8 mouse cellular contexts compared by ENCODE assay signal in the genomic region with DNA sequence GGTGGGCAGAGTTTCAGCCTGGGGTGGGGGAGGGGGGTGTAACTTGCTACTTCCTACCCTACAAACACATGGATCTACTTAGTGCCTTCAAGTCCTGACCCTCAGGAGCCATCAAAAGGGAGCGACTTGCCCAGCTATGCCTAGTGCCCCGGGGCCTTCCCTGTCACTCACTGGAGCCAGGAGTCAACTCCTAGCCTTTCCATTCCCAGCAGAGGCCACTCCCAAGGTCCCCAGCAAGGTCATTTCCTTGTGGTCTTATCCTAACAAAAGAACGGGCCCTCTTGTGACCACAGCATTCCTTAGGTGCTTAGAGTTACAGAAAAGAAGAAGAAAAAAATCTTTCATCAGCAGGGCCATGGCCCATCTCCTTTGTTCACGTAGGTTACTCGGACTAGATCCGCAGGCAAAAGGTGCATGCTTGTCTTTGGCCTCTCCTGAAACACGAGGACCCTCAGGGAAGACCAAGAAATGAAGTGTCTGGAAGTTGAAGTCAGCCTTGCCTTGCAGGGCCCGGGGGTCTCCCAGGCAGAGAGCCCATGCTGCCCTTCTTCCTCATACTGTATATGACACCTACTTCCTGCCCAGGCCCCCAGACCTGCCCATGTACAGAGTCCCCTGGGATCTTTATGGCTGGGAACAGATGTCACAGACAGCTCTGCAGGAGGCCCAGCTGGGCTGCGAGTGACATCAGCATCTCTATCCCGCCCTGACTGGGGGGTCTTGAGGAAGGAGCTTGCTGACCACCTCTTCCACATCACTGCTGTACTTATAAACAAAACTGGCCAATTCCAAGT. TPM values are rescaled to one million over a fixed set of nuclear protein-coding genes. Genes with fewer than 3 reads are reported as not detected.
DNase-seq lines count a peak whose midpoint lies in the region; ATAC-seq and TF ChIP-seq lines count a peak whose summit lies in the region.
"Had no signal": no experiment of that assay in that cellular context is flagged by ENCODE, and none has a peak within 500 bp of the region (broad histone marks: within the 10 kb centered on the region; RNA-seq: fewer than 3 reads in every experiment).

No protein-coding gene starts in this region.

- no peak for TF ChIP-seq CTCF in Patski (IDR thresholded peaks at IDR 0.05)

- no peaks in the 10 kb centered on the region for H3K36me3 ChIP-seq in splenic B cell, adult 2 months (ENCODE audit: control insufficient read depth, insufficient read depth, low read length, poor library complexity, severe bottlenecking)

- in situ Hi-C loops in Patski (cut with MboI; ENCODE audit: low pct_unique_long_range_greater_than_20kb): no loop called here

- no peaks in the 10 kb centered on the region for H3K27me3 ChIP-seq in Patski
- no peaks in the 10 kb centered on the region for H3K27me3 ChIP-seq in splenic B cell, adult 2 months (ENCODE audit: control insufficient read depth, insufficient read depth, low read length, poor library complexity, severe bottlenecking)

- peak; percentile 49 for DNase-seq in kidney, adult 11 months
- no peak for DNase-seq in kidney, adult 9 months
- peak; percentile 60 for DNase-seq in Patski (ENCODE audit: low read depth, low spot score)
- peak; percentile 31 for DNase-seq in hindlimb bud, embryonic 11.5 days (ENCODE audit: extremely low spot score, low read depth, low spot score)
- DNase-seq in splenic B cell, adult 2 months (ENCODE audit: low read depth, low spot score): peak; percentile 60
- DNase-seq in gastrocnemius, postnatal 10 days: no peak
- DNase-seq: gastrocnemius, postnatal 36 days had no signal

- POLR2A ChIA-PET in Patski (lab: Charles Lee): interaction anchor here (0.8 kb wide), 1 partner anchor 79 kb away, joined by 3 read pairs; no protein-coding TSS in a partner anchor

- peak; percentile 77 for ATAC-seq in Patski
- ATAC-seq in megakaryocyte progenitor cell, adult 5-6 weeks (replicated peaks; ENCODE audit: poor library complexity): no peak

- CTCF ChIA-PET in Patski (lab: Charles Lee): interaction anchor here (2.2 kb wide), 1 partner anchor 19 kb away, joined by 6 read pairs; no protein-coding TSS in a partner anchor

RNA-seq across cellular contexts. Expression of a gene that starts 47.3 kb away (rescaled TPM):
- 37.1 TPM for polyA plus RNA-seq in Patski (2021)
- 10 to 100 TPM; 30.6 to 33.2 TPM for total RNA-seq in gastrocnemius, postnatal 10 days (2021)
- total RNA-seq in megakaryocyte progenitor cell, adult 5-6 weeks (2015): 10.9 and 13.8 TPM in 2 replicates
- total RNA-seq in megakaryocyte progenitor cell, adult 5-6 weeks (2017): 11.5 and 15.1 TPM in 2 replicates

Comparison
In these comparisons a context has a peak if more than half of its experiments do, and no peak if none do; other contexts are left out.
1. DNase-seq: peak in kidney, adult 11 months (single experiment), Patski (single experiment), hindlimb bud, embryonic 11.5 days (single experiment) and splenic B cell, adult 2 months (single experiment); none in kidney, adult 9 months (single experiment) and gastrocnemius, postnatal 10 days (single experiment).